Mouse (Mus musculus): ENCODE measurements around the gene Lamb2.

GRCm38 (mm10) chr9:108461675-108462074 lies 17.9 kb upstream of the Lamb2 start:
- TF ChIP-seq GATA1 (IDR thresholded peaks at IDR 0.05; ENCODE audit: low read length) (no peak), TAL1 (IDR thresholded peaks at IDR 0.05; ENCODE audit: low read length) (no peak)
